ENCODE assay signal across 18 mouse cellular contexts in genomic region chr12:68775503-68775902, GRCm38 (mm10).
"Had no signal": no experiment of that assay in that cellular context is flagged by ENCODE, and none has a peak within 500 bp of the region (broad histone marks: within the 10 kb centered on the region; RNA-seq: fewer than 3 reads in every experiment).

No protein-coding gene starts in this region.

- H3K27ac ChIP-seq: limb, embryonic 10.5 days; limb, embryonic 13.5 days; liver, embryonic 12.5 days; liver, embryonic 15.5 days; neural tube, embryonic 12.5 days; stomach, embryonic 15.5 days had no signal

- H3K4me1 ChIP-seq: limb, embryonic 10.5 days; limb, embryonic 13.5 days; liver, embryonic 12.5 days; liver, embryonic 15.5 days; neural tube, embryonic 12.5 days; stomach, embryonic 15.5 days had no signal

- H3K4me2 ChIP-seq: limb, embryonic 13.5 days; liver, embryonic 12.5 days; liver, embryonic 15.5 days; midbrain, embryonic 11.5 days; neural tube, embryonic 12.5 days; stomach, embryonic 15.5 days had no signal

- H3K4me3 ChIP-seq: limb, embryonic 10.5 days; limb, embryonic 13.5 days; liver, embryonic 12.5 days; liver, embryonic 15.5 days; neural tube, embryonic 12.5 days; stomach, embryonic 15.5 days had no signal

- DNase-seq: kidney, adult 9 months; kidney, postnatal 14 days; kidney, postnatal 4 days; liver; lung, adult 2 months; lung, postnatal 14 days; lung, postnatal 4 days; midbrain, embryonic 14.5 days; retina, postnatal 1 day; spleen, adult 18-20 months; thymus, postnatal 25 days had no signal

- H3K9ac ChIP-seq: limb, embryonic 13.5 days; liver, embryonic 12.5 days; liver, embryonic 15.5 days; neural tube, embryonic 12.5 days; stomach, embryonic 15.5 days had no signal

- H3K36me3 ChIP-seq: limb, embryonic 10.5 days; limb, embryonic 13.5 days; liver, embryonic 12.5 days; liver, embryonic 15.5 days; neural tube, embryonic 12.5 days; stomach, embryonic 15.5 days had no signal

- ATAC-seq: liver, embryonic 12.5 days had no signal

- H3K27me3 ChIP-seq: limb, embryonic 13.5 days; liver, embryonic 12.5 days; liver, embryonic 15.5 days; neural tube, embryonic 12.5 days; stomach, embryonic 15.5 days had no signal

- H3K9me3 ChIP-seq: limb, embryonic 10.5 days; limb, embryonic 13.5 days; neural tube, embryonic 12.5 days; stomach, embryonic 15.5 days had no signal
